In the genomic region with DNA sequence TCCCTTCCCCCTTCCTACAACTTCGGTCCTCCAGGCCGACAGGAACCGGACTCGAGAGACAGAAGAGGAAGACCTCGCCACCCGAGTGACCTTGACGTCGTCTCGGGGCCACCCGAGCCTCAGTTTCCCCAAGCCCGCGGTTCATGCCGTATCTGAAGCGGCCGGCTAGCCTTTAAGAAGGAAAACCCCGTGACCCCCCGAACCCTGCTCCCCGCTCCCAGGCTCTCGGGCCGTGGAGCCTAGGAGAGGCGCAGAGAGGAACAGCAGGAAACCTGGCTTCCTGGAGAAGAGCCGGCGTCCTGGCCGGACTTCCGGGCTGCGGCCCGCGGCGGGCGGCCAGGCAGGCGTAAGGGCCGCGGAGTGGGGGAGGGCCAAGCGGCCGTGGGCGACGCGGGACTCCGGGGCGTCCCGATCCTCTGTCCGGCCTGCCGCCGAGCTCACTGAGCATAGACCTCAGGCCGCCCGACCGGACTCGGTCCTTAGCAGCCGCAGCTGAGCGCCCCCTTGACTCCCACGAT, we compare ENCODE assay signal across 8 mouse cellular contexts. TPM values are rescaled to one million over a fixed set of nuclear protein-coding genes. Genes with fewer than 3 reads are reported as not detected.
DNase-seq lines count a peak whose midpoint lies in the region; ATAC-seq and TF ChIP-seq lines count a peak whose summit lies in the region.

No protein-coding gene starts in this region.

- H3K27ac ChIP-seq in heart, postnatal 0 days (ENCODE audit: low read depth) = peak overlapping the region; percentile 98
- peak overlapping the region; percentile 86 for H3K27ac ChIP-seq in forebrain, embryonic 15.5 days (replicated peaks)
- peak overlapping the region; percentile 98 for H3K27ac ChIP-seq in liver, postnatal 0 days (ENCODE audit: low read depth)
- peak overlapping the region; percentile 98 for H3K27ac ChIP-seq in stomach, embryonic 16.5 days (ENCODE audit: low read length)

- ATAC-seq in heart, postnatal 0 days (ENCODE audit: insufficient read depth, low read depth) = peak; percentile 81
- ATAC-seq in forebrain, embryonic 15.5 days (replicated peaks) = peak; percentile 75
- peak; percentile 73 for ATAC-seq in liver, postnatal 0 days
- ATAC-seq in stomach, embryonic 16.5 days (ENCODE audit: insufficient read depth, low FRiP score) = peak; percentile 81

- no peak for TF ChIP-seq CTCF in heart, postnatal 0 days (IDR thresholded peaks at IDR 0.05; ENCODE audit: low read depth)
- TF ChIP-seq CTCF in liver, postnatal 0 days (IDR thresholded peaks at IDR 0.05; ENCODE audit: low read depth) = no peak

- H3K4me1 ChIP-seq in heart, postnatal 0 days (ENCODE audit: control insufficient read depth, insufficient read depth) = peaks cover 45% of the 10 kb centered on the region
- H3K4me1 ChIP-seq in forebrain, embryonic 15.5 days = peaks cover 51% of the 10 kb centered on the region
- peaks cover 50% of the 10 kb centered on the region for H3K4me1 ChIP-seq in liver, postnatal 0 days (ENCODE audit: insufficient read depth)
- peaks cover 40% of the 10 kb centered on the region for H3K4me1 ChIP-seq in stomach, embryonic 16.5 days (ENCODE audit: control insufficient read depth, insufficient read depth, low read length)

- H3K27me3 ChIP-seq in heart, postnatal 0 days (ENCODE audit: control insufficient read depth, insufficient read depth, low read length) = no peaks in the 10 kb centered on the region
- H3K27me3 ChIP-seq in forebrain, embryonic 15.5 days = no peaks in the 10 kb centered on the region
- H3K27me3 ChIP-seq in liver, postnatal 0 days (ENCODE audit: insufficient read depth, low read length) = no peaks in the 10 kb centered on the region
- H3K27me3 ChIP-seq in stomach, embryonic 16.5 days (ENCODE audit: control insufficient read depth, insufficient read depth, low read length) = no peaks in the 10 kb centered on the region

- intact Hi-C loops in heart, postnatal 14 days (cut with DNase I) = loop anchor here (10.0 kb wide), 1 partner anchor 273 kb away; the partner anchor contains the start of genes Hist3h2a and Trim17

- peak overlapping the region; percentile 97 for H3K9ac ChIP-seq in heart, postnatal 0 days (replicated peaks; ENCODE audit: low read depth, low read length)
- peak overlapping the region; percentile 98 for H3K9ac ChIP-seq in forebrain, embryonic 15.5 days (replicated peaks)
- H3K9ac ChIP-seq in liver, postnatal 0 days (replicated peaks) = peak overlapping the region; percentile 100
- peak overlapping the region; percentile 100 for H3K9ac ChIP-seq in stomach, embryonic 16.5 days (ENCODE audit: low read length)

- 1% methylated on average over 46 of the region's 51 CpGs for WGBS in heart, postnatal 0 days
- WGBS in forebrain, embryonic 15.5 days = under 1% methylated on average over 50 of the region's 51 CpGs
- 1% methylated on average over 46 of the region's 51 CpGs for WGBS in liver, postnatal 0 days (ENCODE audit: insufficient replicate concordance)
- WGBS in stomach, embryonic 16.5 days = under 1% methylated on average over 51 of the region's 51 CpGs

- no peak for TF ChIP-seq EP300 in heart, postnatal 0 days (IDR thresholded peaks at IDR 0.05; ENCODE audit: low read depth)
- TF ChIP-seq EP300 in liver, postnatal 0 days (IDR thresholded peaks at IDR 0.05; ENCODE audit: low read depth) = no peak

- no peaks in the 10 kb centered on the region for H3K9me3 ChIP-seq in heart, postnatal 0 days (replicated peaks; ENCODE audit: control insufficient read depth, low read length)
- H3K9me3 ChIP-seq in forebrain, embryonic 15.5 days = no peaks in the 10 kb centered on the region
- H3K9me3 ChIP-seq in liver, postnatal 0 days (ENCODE audit: low read length) = no peaks in the 10 kb centered on the region
- no peaks in the 10 kb centered on the region for H3K9me3 ChIP-seq in stomach, embryonic 16.5 days (replicated peaks; ENCODE audit: control insufficient read depth, low read length)

- H3K36me3 ChIP-seq in heart, postnatal 0 days (replicated peaks; ENCODE audit: control insufficient read depth, insufficient read depth, low read length) = 0 out of 2 replicates have a peak, but pooled peaks cover 4% of the 10 kb centered on the region
- H3K36me3 ChIP-seq in forebrain, embryonic 15.5 days = 0 out of 2 replicates have a peak, but pooled peaks cover 5% of the 10 kb centered on the region
- no peaks in the 10 kb centered on the region for H3K36me3 ChIP-seq in liver, postnatal 0 days (replicated peaks; ENCODE audit: insufficient read depth, low read length)
- H3K36me3 ChIP-seq in stomach, embryonic 16.5 days (ENCODE audit: control insufficient read depth, insufficient read depth, low read length) = no peaks in the 10 kb centered on the region

- H3K4me3 ChIP-seq in heart, postnatal 0 days (ENCODE audit: low read depth, low read length) = peak overlapping the region; percentile 80
- peak overlapping the region; percentile 92 for H3K4me3 ChIP-seq in forebrain, embryonic 15.5 days
- peak overlapping the region; percentile 100 for H3K4me3 ChIP-seq in liver, postnatal 0 days (ENCODE audit: low read depth, low read length)
- H3K4me3 ChIP-seq in stomach, embryonic 16.5 days (replicated peaks; ENCODE audit: low read length) = peak overlapping the region; percentile 100

- H3K4me2 ChIP-seq in heart, postnatal 0 days (ENCODE audit: low read depth, low read length) = peak overlapping the region; percentile 86
- H3K4me2 ChIP-seq in forebrain, embryonic 15.5 days (replicated peaks) = peak overlapping the region; percentile 93
- H3K4me2 ChIP-seq in liver, postnatal 0 days (ENCODE audit: low read depth, low read length) = peak overlapping the region; percentile 87
- peak overlapping the region; percentile 95 for H3K4me2 ChIP-seq in stomach, embryonic 16.5 days (ENCODE audit: low read depth, low read length)

- DNase-seq in heart, postnatal 0 days (ENCODE audit: low spot score) = peak; percentile 58
- no peak for DNase-seq in heart, postnatal 14 days
- peak; percentile 86 for DNase-seq in MN1 (ENCODE audit: low spot score)
- no peak for DNase-seq in liver, postnatal 0 days
- no peak for DNase-seq in ovary, postnatal 10 days (ENCODE audit: low spot score)
- DNase-seq in cerebellum, adult 18-20 months = no peak

RNA-seq across cellular contexts. Expression of gene Arf1, which starts 0.4 kb away (rescaled TPM):
- 336 and 378 TPM in 2 replicates for total RNA-seq in heart, postnatal 0 days (2014; rRNA removed; ENCODE audit: low replicate concordance)
- 533 and 540 TPM in 2 replicates for polyA plus RNA-seq in heart, postnatal 0 days (2015; fragmentation: Nextera tagmentation; extraction: Ambion mirVana)
- 100 to 1,000 TPM; 273 to 286 TPM for total RNA-seq in heart, postnatal 14 days (2021)
- polyA plus RNA-seq in forebrain, embryonic 15.5 days (2015; fragmentation: Nextera tagmentation; extraction: Ambion mirVana) = 614 and 626 TPM in 2 replicates
- polyA plus RNA-seq in liver, postnatal 0 days (2015; fragmentation: Nextera tagmentation; extraction: Ambion mirVana) = 244 and 254 TPM in 2 replicates
- polyA plus RNA-seq in stomach, embryonic 16.5 days (2015; fragmentation: Nextera tagmentation; extraction: Ambion mirVana) = 717 and 769 TPM in 2 replicates

RNA-seq across cellular contexts. Expression of gene 2310033P09Rik, which starts 19.5 kb away (rescaled TPM):
- total RNA-seq in heart, postnatal 0 days (2014; rRNA removed; ENCODE audit: low replicate concordance) = 1.6 TPM in 1 of 2 replicates, not detected in the other
- polyA plus RNA-seq in heart, postnatal 0 days (2015; fragmentation: Nextera tagmentation; extraction: Ambion mirVana) = 19.9 and 21.4 TPM in 2 replicates
- total RNA-seq in heart, postnatal 14 days (2021) = 1 to 10 TPM; 7.9 to 8.2 TPM
- polyA plus RNA-seq in forebrain, embryonic 15.5 days (2015; fragmentation: Nextera tagmentation; extraction: Ambion mirVana) = 27.8 and 31.5 TPM in 2 replicates
- polyA plus RNA-seq in liver, postnatal 0 days (2015; fragmentation: Nextera tagmentation; extraction: Ambion mirVana) = 14.8 and 16.2 TPM in 2 replicates
- polyA plus RNA-seq in stomach, embryonic 16.5 days (2015; fragmentation: Nextera tagmentation; extraction: Ambion mirVana) = 22.5 and 24.9 TPM in 2 replicates

RNA-seq across cellular contexts. Expression of gene Mrpl55, which starts 25.4 kb away (rescaled TPM):
- total RNA-seq in heart, postnatal 0 days (2014; rRNA removed; ENCODE audit: low replicate concordance) = 174 and 187 TPM in 2 replicates
- polyA plus RNA-seq in heart, postnatal 0 days (2015; fragmentation: Nextera tagmentation; extraction: Ambion mirVana) = 196 and 199 TPM in 2 replicates
- total RNA-seq in heart, postnatal 14 days (2021) = 10 to 100 TPM; 91.5 to 95.2 TPM
- 95.4 and 96.1 TPM in 2 replicates for polyA plus RNA-seq in forebrain, embryonic 15.5 days (2015; fragmentation: Nextera tagmentation; extraction: Ambion mirVana)
- polyA plus RNA-seq in liver, postnatal 0 days (2015; fragmentation: Nextera tagmentation; extraction: Ambion mirVana) = 64.2 and 65.2 TPM in 2 replicates
- polyA plus RNA-seq in stomach, embryonic 16.5 days (2015; fragmentation: Nextera tagmentation; extraction: Ambion mirVana) = 75.5 and 78.9 TPM in 2 replicates

RNA-seq across cellular contexts. Expression of gene Guk1, which starts 35.7 kb away (rescaled TPM):
- 47.5 and 60.3 TPM in 2 replicates for total RNA-seq in heart, postnatal 0 days (2014; rRNA removed; ENCODE audit: low replicate concordance)
- polyA plus RNA-seq in heart, postnatal 0 days (2015; fragmentation: Nextera tagmentation; extraction: Ambion mirVana) = 138 and 146 TPM in 2 replicates
- total RNA-seq in heart, postnatal 14 days (2021) = 10 to 100 TPM; 79.4 to 83.8 TPM
- 176 and 183 TPM in 2 replicates for polyA plus RNA-seq in forebrain, embryonic 15.5 days (2015; fragmentation: Nextera tagmentation; extraction: Ambion mirVana)
- polyA plus RNA-seq in liver, postnatal 0 days (2015; fragmentation: Nextera tagmentation; extraction: Ambion mirVana) = 59.5 and 64.4 TPM in 2 replicates
- polyA plus RNA-seq in stomach, embryonic 16.5 days (2015; fragmentation: Nextera tagmentation; extraction: Ambion mirVana) = 128 and 129 TPM in 2 replicates

RNA-seq across cellular contexts. Expression of gene Gjc2, which starts 44.6 kb away (rescaled TPM):
- 0.08 and 0.12 TPM in 2 replicates for total RNA-seq in heart, postnatal 0 days (2014; rRNA removed; ENCODE audit: low replicate concordance)
- polyA plus RNA-seq in heart, postnatal 0 days (2015; fragmentation: Nextera tagmentation; extraction: Ambion mirVana) = 0.63 and 0.75 TPM in 2 replicates
- total RNA-seq in heart, postnatal 14 days (2021) = 1 to 10 TPM; 1.1 TPM
- polyA plus RNA-seq in forebrain, embryonic 15.5 days (2015; fragmentation: Nextera tagmentation; extraction: Ambion mirVana) = 0.11 and 0.20 TPM in 2 replicates
- 0.29 and 0.37 TPM in 2 replicates for polyA plus RNA-seq in liver, postnatal 0 days (2015; fragmentation: Nextera tagmentation; extraction: Ambion mirVana)
- polyA plus RNA-seq in stomach, embryonic 16.5 days (2015; fragmentation: Nextera tagmentation; extraction: Ambion mirVana) = 0.62 and 0.64 TPM in 2 replicates

Comparison
In these comparisons a context has a peak if more than half of its experiments do, and no peak if none do; other contexts are left out.
1. DNase-seq: peak in heart, postnatal 0 days (single experiment) and MN1 (single experiment); none in heart, postnatal 14 days (0 of 2), liver, postnatal 0 days (single experiment), ovary, postnatal 10 days (single experiment) and cerebellum, adult 18-20 months (0 of 2).
2. Peak in every context shown above with its lines, with median percentiles within 50 percentile points of each other: ATAC-seq, H3K27ac ChIP-seq, H3K4me2 ChIP-seq, H3K4me3 ChIP-seq and H3K9ac ChIP-seq.